Mouse (Mus musculus) midbrain, embryonic 15.5 days (tissue): ENCODE data around the gene Ccdc84. TPM values are rescaled to one million over a fixed set of nuclear protein-coding genes. Genes with fewer than 3 reads are reported as not detected.
"Not testable (repeated sequence)": the region's sequence is repeated elsewhere in the genome, so short reads cannot be mapped to it uniquely, and the experiment has no call there.

Experiments used
- ATAC-seq: fragments of 200-750 bp; cut with Nextera tagmentation; replicated peaks from 2 replicates; pipeline ENCODE4 v1.8.0; 2017; ENCODE audit warnings: moderate TSS enrichment
- H3K27ac ChIP-seq: fragments of 300-500 bp; sonication (generic); 2 replicates; pipeline ENCODE4 v1.5.1; 2015; ENCODE audit warnings: mild to moderate bottlenecking, inconsistent platforms
- H3K27me3 ChIP-seq: fragments of 300-500 bp; sonication (generic); replicated peaks from 2 replicates; pipeline ENCODE4 v1.6.1; 2015; ENCODE audit warnings: inconsistent platforms
- H3K36me3 ChIP-seq: fragments of 300-500 bp; sonication (generic); replicated peaks from 2 replicates; pipeline ENCODE4 v1.6.1; 2015; ENCODE audit warnings: inconsistent platforms
- H3K4me1 ChIP-seq: fragments of 300-500 bp; sonication (generic); 2 replicates; pipeline ENCODE4 v1.6.1; 2015; ENCODE audit warnings: inconsistent platforms
- H3K4me2 ChIP-seq: fragments of 300-500 bp; sonication (generic); 2 replicates; pipeline ENCODE4 v1.6.1; 2015; ENCODE audit warnings: inconsistent platforms, mild to moderate bottlenecking, moderate library complexity
- H3K4me3 ChIP-seq: fragments of 300-500 bp; sonication (generic); 2 replicates; pipeline ENCODE4 v1.5.1; 2015; ENCODE audit warnings: mild to moderate bottlenecking, inconsistent platforms
- H3K9ac ChIP-seq: fragments of 300-500 bp; sonication (generic); 2 replicates; pipeline ENCODE4 v1.6.1; 2015; ENCODE audit warnings: mild to moderate bottlenecking, inconsistent platforms
- H3K9me3 ChIP-seq: fragments of 300-500 bp; sonication (generic); 2 replicates; pipeline ENCODE4 v1.6.1; 2016; ENCODE audit warnings: inconsistent platforms
- WGBS: fragments of 180-500 bp; shearing (Covaris S2); methylation state at CpG from one replicate; pipeline ENCODE4 v1.1.7; 2015; ENCODE audit warnings: mixed read lengths; 5-methylcytosine and 5-hydroxymethylcytosine counted together
- polyA plus RNA-seq: library from polyadenylated mRNA; unstranded; fragments of >200 nt; fragmentation: Nextera tagmentation; extraction: Ambion mirVana; gene quantifications from 2 replicates; pipeline ENCODE4 v1.2.1, GENCODE M21; 2015

Ccdc84 gene
- polyA plus RNA-seq, 1 experiment from 2014 or later: 37.6 TPM

DNA sequence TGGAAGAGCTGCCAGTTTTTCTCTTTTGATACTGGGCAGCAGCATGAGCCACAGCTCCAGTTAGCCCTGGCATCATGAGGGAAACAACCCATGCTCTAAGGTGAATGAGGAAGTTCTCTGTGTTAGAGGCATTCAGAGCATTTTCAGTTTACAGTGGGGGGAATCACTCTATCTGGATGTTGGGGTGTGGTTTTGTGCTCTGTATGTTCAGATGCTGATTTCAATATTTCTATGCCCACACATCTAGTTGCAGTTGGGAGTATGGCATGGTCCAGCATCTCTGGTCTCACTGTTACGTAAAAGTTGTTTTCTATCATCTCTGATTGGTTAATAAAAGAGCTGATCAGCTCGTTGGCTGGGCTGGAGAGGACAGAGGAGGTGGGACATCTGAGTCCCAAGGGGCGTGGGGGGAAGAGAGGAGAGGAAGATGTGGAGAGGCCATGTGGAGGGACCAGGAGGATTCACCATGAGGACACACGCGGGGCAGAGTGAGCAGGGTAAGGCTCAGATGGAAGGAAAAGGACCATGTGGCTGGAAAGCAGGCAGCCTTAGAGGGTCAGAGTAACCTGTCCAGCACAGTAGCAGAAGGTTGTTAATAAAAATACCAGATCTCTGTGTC is 2.0 kb upstream of the Ccdc84 start:
- Histone ChIP-seq H3K36me3 (no peaks in the 10 kb centered on the region), H3K4me2 (no peak overlapping the region), H3K9ac (no peak overlapping the region), H3K4me3 (no peak overlapping the region), H3K27ac (no peak overlapping the region), H3K4me1 (peaks cover 17% of the 10 kb centered on the region), H3K27me3 (no peaks in the 10 kb centered on the region), H3K9me3 (no peaks in the 10 kb centered on the region)
- 81% methylated on average over 5 of the region's 5 CpGs for WGBS
- no peak for ATAC-seq

DNA sequence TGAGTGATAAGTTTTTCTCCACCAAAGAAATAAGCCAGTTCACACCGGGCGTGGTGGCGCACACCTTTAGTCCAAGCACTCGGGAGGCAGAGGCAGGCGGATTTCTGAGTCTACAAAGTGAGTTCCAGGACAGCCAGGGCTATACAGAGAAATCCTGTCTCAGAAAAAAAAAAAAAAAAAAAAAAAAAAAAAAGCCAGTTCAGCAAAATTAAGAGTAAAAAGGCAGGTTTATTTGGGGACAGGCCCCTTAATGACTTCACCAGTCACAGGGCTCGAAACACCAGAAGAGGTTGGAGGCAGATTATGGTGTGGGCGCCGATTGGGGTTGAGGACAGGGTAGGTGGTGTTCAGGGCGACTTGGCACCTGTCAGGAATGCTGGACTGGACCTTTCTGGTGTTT is 1.4 kb upstream of the Ccdc84 start:
- ATAC-seq, H3K36me3 ChIP-seq, H3K4me3 ChIP-seq, H3K9me3 ChIP-seq, H3K9ac ChIP-seq, H3K27me3 ChIP-seq, H3K4me2 ChIP-seq, H3K27ac ChIP-seq: not testable (repeated sequence)
- H3K4me1 ChIP-seq: peaks cover 17% of the 10 kb centered on the region
- WGBS: 93% methylated on average over 9 of the region's 9 CpGs

DNA sequence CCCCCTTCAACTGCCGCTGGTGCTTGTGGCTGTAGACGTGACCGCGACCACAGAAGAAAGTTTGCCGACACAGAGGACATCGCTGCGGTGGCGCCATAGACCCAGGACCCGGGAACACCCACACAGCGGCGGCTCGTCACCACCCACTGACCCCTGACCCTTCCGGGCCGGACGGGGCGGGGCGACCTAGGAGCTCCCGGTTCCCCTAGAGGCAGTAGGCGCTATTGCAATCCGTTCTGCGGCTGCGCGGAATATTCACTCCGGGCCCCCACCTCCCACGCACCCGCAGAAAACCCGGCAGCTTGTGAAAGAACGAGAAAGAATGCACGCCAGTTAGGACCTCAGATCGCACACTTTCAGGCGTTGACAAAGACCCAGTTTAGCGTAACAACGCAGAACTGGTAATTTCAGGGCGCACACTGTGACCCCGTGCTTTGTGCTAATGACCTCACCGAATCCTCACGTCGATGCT is 441 bp downstream of the Ccdc84 start:
- Histone ChIP-seq H3K4me3 (peak overlapping the region; percentile 67), H3K27ac (peak overlapping the region; percentile 83), H3K4me2 (peak overlapping the region; percentile 89), H3K36me3 (peaks cover 16% of the 10 kb centered on the region; the same call in 1 of the 2 replicates), H3K4me1 (peaks cover 17% of the 10 kb centered on the region), H3K9me3 (no peaks in the 10 kb centered on the region), H3K9ac (peak overlapping the region; percentile 71), H3K27me3 (no peaks in the 10 kb centered on the region)
- ATAC-seq: peak; percentile 90
- WGBS: under 1% methylated on average over 35 of the region's 38 CpGs

DNA sequence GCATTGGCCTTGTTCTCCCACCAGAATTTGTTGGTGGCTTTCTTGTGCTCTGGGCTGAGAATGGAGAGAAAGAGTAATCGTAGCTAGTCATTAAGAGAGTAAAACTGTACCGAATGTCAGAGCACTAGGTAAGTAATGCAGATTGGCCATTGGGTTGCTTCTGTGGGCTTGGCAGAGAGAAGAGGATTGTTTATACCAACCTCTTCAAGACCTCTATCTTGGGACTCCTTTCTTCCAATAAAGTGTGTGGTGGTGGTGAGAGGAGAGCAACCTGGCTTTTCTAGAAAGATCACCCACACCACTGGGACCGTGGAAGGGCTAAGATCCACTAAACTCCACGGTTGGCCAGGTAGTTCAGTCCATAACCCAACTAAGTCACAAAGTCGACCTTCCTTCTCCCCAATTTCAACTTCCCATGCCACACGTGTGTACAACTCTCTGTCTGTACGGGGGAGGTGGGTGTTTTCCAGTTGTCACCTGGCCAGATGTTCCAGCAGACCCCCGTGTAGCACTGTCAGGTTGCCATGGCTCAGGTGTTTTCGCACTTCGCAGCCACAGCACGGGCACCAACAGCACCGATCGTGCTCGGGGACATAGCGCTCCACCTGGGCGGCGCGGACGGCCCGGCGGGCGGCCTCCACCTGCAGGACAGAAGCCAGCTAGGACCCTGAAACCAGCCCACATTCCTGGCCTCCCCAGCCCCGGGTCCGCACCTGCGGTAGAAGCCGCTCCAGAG is 1.0 kb downstream of the Ccdc84 start:
- Histone ChIP-seq H3K4me3 (peak overlapping the region; percentile 67), H3K9me3 (no peaks in the 10 kb centered on the region), H3K4me2 (peak overlapping the region; percentile 89), H3K27ac (peak overlapping the region; percentile 83), H3K27me3 (no peaks in the 10 kb centered on the region), H3K36me3 (peaks cover 22% of the 10 kb centered on the region; the same call in 1 of the 2 replicates), H3K9ac (peak overlapping the region; percentile 71), H3K4me1 (peaks cover 17% of the 10 kb centered on the region)
- peak; percentile 68 for ATAC-seq
- WGBS: 9% methylated on average over 26 of the region's 26 CpGs

DNA sequence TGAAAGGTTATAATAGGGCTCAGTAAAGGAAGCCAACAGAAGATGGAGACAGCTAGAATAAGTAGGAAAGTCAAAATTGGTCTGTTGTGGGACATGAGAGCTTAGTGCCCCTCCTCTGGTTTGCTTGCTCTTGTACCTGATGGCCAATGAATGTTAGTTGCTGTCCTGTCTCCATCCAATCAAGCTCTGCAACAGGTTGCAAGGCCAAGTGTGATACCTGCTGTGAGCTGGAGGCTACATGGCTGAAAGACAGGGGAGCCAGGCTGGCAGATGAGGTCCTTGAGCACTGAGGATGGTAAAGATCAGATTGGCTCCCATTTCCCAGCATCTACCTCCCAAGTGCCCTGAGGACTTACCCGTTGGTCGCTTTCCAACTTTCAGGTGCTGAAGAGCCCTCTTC is 5.6 kb downstream of the Ccdc84 start:
- no peaks in the 10 kb centered on the region for H3K27me3 ChIP-seq
- WGBS: 93% methylated on average over 2 of the region's 2 CpGs
- no peak overlapping the region for H3K4me2 ChIP-seq
- H3K4me3 ChIP-seq: no peak overlapping the region
- H3K9ac ChIP-seq: no peak overlapping the region
- no peak for ATAC-seq
- H3K4me1 ChIP-seq: peaks cover 22% of the 10 kb centered on the region
- no peak overlapping the region for H3K27ac ChIP-seq
- no peaks in the 10 kb centered on the region for H3K9me3 ChIP-seq
- H3K36me3 ChIP-seq: peaks cover 53% of the 10 kb centered on the region

DNA sequence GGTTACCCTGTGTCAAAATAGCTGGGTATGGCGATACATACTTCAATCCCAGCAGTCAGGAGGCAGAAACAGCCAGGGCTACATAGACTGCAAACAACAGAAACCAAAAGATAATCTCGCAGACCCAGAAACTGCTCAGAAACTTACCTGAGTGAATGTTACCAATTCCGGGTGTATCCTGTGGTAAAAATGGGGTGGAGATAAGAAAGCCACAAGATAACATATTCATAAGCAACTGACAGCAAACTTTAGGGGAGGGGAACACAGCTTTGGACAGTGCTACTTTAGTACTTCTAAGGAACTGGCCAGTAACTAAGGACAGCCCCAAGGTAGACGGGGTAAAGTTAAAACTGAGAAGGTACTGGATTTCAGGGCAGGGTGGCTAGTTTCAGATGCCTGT is 6.1 kb downstream of the Ccdc84 start:
- H3K27me3 ChIP-seq: no peaks in the 10 kb centered on the region
- H3K27ac ChIP-seq: no peak overlapping the region
- H3K4me1 ChIP-seq: peaks cover 20% of the 10 kb centered on the region
- H3K36me3 ChIP-seq: peaks cover 53% of the 10 kb centered on the region
- no peak for ATAC-seq
- H3K9ac ChIP-seq: no peak overlapping the region
- H3K9me3 ChIP-seq: no peaks in the 10 kb centered on the region
- H3K4me2 ChIP-seq: no peak overlapping the region
- 86% methylated on average over 4 of the region's 4 CpGs for WGBS
- H3K4me3 ChIP-seq: no peak overlapping the region

DNA sequence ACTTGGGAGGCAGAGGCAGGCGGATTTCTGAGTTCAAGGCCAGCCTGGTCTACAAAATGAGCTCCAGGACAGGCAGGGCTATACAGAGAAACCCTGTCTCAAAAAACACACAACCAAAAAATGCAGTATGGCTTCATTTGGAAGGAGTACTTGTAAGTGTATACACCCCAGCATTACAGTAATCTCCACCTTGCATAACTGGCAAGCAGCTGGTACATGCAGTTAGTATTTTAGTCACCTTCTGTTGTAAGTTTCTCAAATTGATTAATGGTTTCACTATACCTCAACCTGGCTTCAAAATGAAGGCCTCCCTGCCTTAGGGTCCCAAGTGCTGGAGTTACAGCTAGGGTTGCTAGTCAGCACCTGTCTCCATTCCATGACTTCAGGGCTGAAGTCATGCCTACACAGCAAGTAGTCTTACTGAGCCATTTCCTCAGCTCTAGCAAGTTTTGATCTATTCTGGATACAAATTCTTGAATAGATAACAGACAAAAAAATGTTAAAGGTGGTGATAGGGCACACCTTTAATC is 6.7 kb downstream of the Ccdc84 start:
- no peak for ATAC-seq
- Histone ChIP-seq H3K4me3 (no peak overlapping the region), H3K9me3 (no peaks in the 10 kb centered on the region), H3K27ac (no peak overlapping the region), H3K4me2 (no peak overlapping the region), H3K27me3 (no peaks in the 10 kb centered on the region), H3K4me1 (peaks cover 15% of the 10 kb centered on the region), H3K9ac (no peak overlapping the region), H3K36me3 (peaks cover 53% of the 10 kb centered on the region)
- 85% methylated on average over 1 of the region's 1 CpGs for WGBS

DNA sequence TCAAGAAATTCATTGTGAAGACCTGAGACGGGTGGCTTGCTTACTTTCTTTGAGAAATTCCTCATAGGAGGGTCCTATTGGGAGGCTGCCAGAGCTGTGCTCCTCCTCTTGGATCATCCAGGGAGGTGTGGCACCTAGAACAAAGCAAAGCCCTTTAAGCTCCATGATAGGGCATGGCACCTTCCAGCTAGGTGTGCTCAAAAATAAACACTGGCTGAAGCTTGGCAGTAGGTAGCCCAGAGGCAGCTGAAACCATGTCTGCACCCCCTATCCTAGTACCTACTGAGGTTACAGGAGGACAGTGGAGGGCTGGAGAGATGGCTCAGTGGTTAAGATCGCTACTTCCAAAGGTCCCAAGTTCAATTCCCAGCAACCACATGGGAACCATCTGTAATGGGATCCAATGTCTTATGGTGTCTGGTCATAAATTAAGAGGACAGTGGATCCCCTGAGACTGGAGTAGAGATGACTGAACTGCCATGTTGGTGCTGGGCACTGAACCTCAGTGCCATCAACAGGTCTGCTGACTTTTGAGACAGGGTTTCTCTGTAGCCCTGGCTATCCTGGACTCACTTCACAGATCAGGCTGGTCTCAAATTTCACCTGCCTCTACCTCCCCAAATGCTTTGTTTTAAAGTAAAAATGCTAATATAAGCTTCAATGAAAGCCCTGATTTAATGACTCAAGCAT is 7.6 kb downstream of the Ccdc84 start:
- Histone ChIP-seq H3K4me2 (no peak overlapping the region), H3K36me3 (peaks cover 53% of the 10 kb centered on the region)
- 88% methylated on average over 2 of the region's 2 CpGs for WGBS

DNA sequence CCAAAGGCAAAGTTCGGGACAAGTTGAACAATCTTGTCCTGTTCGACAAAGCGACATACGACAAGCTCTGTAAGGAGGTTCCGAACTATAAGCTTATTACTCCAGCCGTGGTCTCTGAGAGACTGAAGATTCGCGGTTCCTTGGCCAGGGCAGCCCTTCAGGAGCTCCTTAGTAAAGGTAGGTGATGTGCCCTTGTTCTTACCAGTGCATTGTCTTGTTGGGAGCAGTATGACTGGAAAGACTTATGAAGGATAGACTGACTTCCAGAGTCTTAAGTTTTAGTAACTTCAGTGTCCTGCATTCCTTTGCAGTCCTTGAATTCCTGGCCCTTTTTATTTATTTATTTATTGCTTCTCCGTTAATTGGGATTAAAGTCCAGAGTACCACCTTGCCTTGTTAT is 9.7 kb downstream of the Ccdc84 start:
- WGBS: 87% methylated on average over 9 of the region's 9 CpGs

More for the DNA sequence above, 7.6 kb downstream of the Ccdc84 start:
- no peaks in the 10 kb centered on the region for H3K27me3 ChIP-seq
- peaks cover 17% of the 10 kb centered on the region for H3K4me1 ChIP-seq
- no peaks in the 10 kb centered on the region for H3K9me3 ChIP-seq
- no peak overlapping the region for H3K4me3 ChIP-seq
- no peak for ATAC-seq
- no peak overlapping the region for H3K9ac ChIP-seq
- H3K27ac ChIP-seq: no peak overlapping the region

DNA sequence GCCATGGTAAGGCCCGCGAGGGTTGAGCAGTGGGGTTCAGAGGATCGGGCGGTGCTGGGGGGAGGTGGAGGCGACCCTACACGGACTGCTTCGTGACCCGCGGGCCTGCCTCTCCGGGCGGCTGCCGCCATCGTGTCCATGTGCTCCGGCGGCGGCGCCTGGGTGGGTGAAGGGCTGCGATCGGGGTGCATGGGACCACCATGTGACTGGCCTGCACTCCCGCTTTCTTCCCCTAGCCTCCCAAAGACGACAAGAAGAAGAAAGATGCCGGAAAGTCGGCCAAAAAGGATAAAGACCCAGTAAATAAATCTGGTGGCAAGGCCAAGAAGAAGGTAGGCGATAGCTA is 10.6 kb downstream of the Ccdc84 start:
- H3K36me3 ChIP-seq: peaks cover 51% of the 10 kb centered on the region

More for the DNA sequence above, 9.7 kb downstream of the Ccdc84 start:
- not testable (repeated sequence) for H3K27ac ChIP-seq, H3K9ac ChIP-seq, ATAC-seq, H3K9me3 ChIP-seq, H3K27me3 ChIP-seq
- H3K4me3 ChIP-seq: peak overlapping the region; percentile 81
- peak overlapping the region; percentile 67 for H3K4me2 ChIP-seq
- peaks cover 28% of the 10 kb centered on the region for H3K4me1 ChIP-seq
- peaks cover 54% of the 10 kb centered on the region for H3K36me3 ChIP-seq

DNA sequence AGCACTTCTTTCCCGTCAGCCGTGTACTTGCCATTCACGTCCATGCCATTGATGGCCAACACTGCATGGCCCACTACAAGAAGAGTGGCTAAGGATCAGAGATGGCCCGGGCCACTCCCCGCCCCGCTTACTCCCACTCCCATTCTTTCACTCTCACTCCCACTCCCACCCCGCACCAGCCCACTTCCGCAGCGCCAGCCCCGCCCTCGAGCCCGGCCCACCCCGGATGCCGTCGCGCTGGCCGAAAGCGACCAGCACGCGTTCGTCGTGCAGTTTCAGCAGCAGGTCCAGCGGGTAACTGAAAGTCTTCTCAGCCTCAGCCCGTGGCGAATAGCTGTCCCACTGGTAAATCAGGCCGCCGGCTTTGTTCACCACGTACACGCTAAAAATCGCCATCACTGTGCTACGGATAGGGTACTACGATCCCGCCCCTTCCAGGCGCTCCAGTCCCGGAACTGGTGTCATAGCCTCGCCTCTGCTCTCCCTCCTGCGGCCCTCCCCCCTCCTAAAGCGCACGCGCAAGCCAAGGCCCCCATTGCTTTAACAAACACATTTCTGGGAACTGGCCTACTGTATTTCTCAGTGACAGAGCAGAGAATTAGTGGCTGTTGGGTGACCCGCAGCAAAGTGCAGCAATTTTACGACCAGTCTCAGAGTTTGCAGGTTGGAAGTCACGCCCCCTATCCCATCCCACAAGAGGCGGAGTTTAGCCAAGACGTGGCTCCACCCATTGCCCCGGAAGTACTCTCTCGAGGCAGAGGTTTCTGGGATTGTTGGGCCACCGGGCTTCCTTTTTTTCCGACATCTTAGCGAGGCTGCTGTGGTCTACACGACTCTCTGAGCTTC is 11.2 kb downstream of the Ccdc84 start, which contains the start of the genes Rps25 and Trappc4:
Gene Rps25, plus strand, starts transcription at position 234 of the 846 bp plus-strand sequence.
Gene Trappc4, minus strand, starts transcription at position 695 of the 846 bp plus-strand sequence.
- Histone ChIP-seq H3K4me1 (peaks cover 28% of the 10 kb centered on the region), H3K27me3 (no peaks in the 10 kb centered on the region), H3K9ac (peak within 1 kb of the TSS; percentile 83), H3K9me3 (no peaks in the 10 kb centered on the region), H3K27ac (peak within 1 kb of the TSS; percentile 97), H3K4me3 (peak within 1 kb of the TSS; percentile 81), H3K36me3 (peaks cover 52% of the 10 kb centered on the region), H3K4me2 (peak within 1 kb of the TSS; percentile 67)
- peak; percentile 97 for ATAC-seq
- under 1% methylated on average over 49 of the region's 51 CpGs for WGBS

More for the DNA sequence above, 10.6 kb downstream of the Ccdc84 start:
- H3K27ac ChIP-seq: peak overlapping the region; percentile 97
- H3K27me3 ChIP-seq: no peaks in the 10 kb centered on the region
- 0% methylated on average over 24 of the region's 24 CpGs for WGBS
- peak overlapping the region; percentile 67 for H3K4me2 ChIP-seq
- peak overlapping the region; percentile 81 for H3K4me3 ChIP-seq
- peaks cover 28% of the 10 kb centered on the region for H3K4me1 ChIP-seq
- H3K9me3 ChIP-seq: no peaks in the 10 kb centered on the region
- no peak for ATAC-seq
- peak overlapping the region; percentile 83 for H3K9ac ChIP-seq
